Mouse (Mus musculus) layer of hippocampus, adult 8-10 months (tissue): ENCODE measurements around the gene Foxr1. TPM values are rescaled to one million over a fixed set of nuclear protein-coding genes. Genes with fewer than 3 reads are reported as not detected.
"Not testable (repeated sequence)": the region's sequence is repeated elsewhere in the genome, so short reads cannot be mapped to it uniquely, and the experiment has no call there.

Experiments
- DNase-seq, 2 experiments: peaks; one replicate each; pipeline ENCODE4 v3.0.0; 2022; ENCODE audit warnings: low spot score in 2 of 2
- total RNA-seq, 4 experiments: library from RNA; stranded (reverse); gene quantifications; 2 replicates each; pipeline ENCODE4 v1.2.4; 2022

Gene Foxr1
- total RNA-seq, 4 experiments from 2014 or later, result not detected

GRCm38 (mm10) chr9:44417156-44417891, 23.6 kb downstream of the Foxr1 start:
- no peak for DNase-seq

- DNase-seq, result no peak
These were observed 28.2 kb downstream of the Foxr1 start for GRCm38 (mm10) chr9:44412781-44413180.

GRCm38 (mm10) chr9:44412306-44412705, 28.6 kb downstream of the Foxr1 start:
- no peak for DNase-seq

- DNase-seq, result no peak
These were observed 29.3 kb downstream of the Foxr1 start for GRCm38 (mm10) chr9:44411601-44412130.

- no peak for DNase-seq
These were observed 30.1 kb downstream of the Foxr1 start for GRCm38 (mm10) chr9:44410647-44411336.

- not testable (repeated sequence) for DNase-seq
These were observed 32.2 kb downstream of the Foxr1 start for GRCm38 (mm10) chr9:44408693-44409092.

GRCm38 (mm10) chr9:44407752-44408097, 33.2 kb downstream of the Foxr1 start:
- DNase-seq, result no peak

GRCm38 (mm10) chr9:44406906-44407751, 33.8 kb downstream of the Foxr1 start, which contains the start of the genes Rps25 and Trappc4:
TSS of gene Rps25 (plus strand) at chr9:44407139.
TSS of gene Trappc4 (minus strand) at chr9:44407600.
- peak; percentile 90 to 92 for DNase-seq

GRCm38 (mm10) chr9:44405011-44405410, 35.9 kb downstream of the Foxr1 start:
- no peak for DNase-seq

GRCm38 (mm10) chr9:44401081-44401480, 39.9 kb downstream of the Foxr1 start:
- DNase-seq, result no peak

- DNase-seq, result no peak
These were observed 41.2 kb downstream of the Foxr1 start for GRCm38 (mm10) chr9:44399795-44400114.

- DNase-seq, result no peak
These were observed 41.7 kb downstream of the Foxr1 start for GRCm38 (mm10) chr9:44399114-44399794.

GRCm38 (mm10) chr9:44398551-44398950, 42.4 kb downstream of the Foxr1 start:
- no peak for DNase-seq

GRCm38 (mm10) chr9:44398087-44398486, 42.8 kb downstream of the Foxr1 start:
- DNase-seq, result no peak

- DNase-seq, result peak; percentile 91 to 96
These were observed 44.1 kb downstream of the Foxr1 start, which contains the start of gene Slc37a4 for GRCm38 (mm10) chr9:44396684-44397411. TSS of gene Slc37a4 (plus strand) at chr9:44396852.

- DNase-seq, result peak in 1 of 2 experiments; percentile 59
These were observed 49.5 kb downstream of the Foxr1 start for GRCm38 (mm10) chr9:44391466-44391865.

- DNase-seq, result no peak
These were observed 51.7 kb downstream of the Foxr1 start for GRCm38 (mm10) chr9:44389273-44389672.

GRCm38 (mm10) chr9:44387221-44387620, 53.7 kb downstream of the Foxr1 start:
- DNase-seq, result no peak

GRCm38 (mm10) chr9:44384596-44384995, 56.3 kb downstream of the Foxr1 start:
- no peak for DNase-seq
